27 mouse cellular contexts compared by ENCODE assay signal in the genomic region with DNA sequence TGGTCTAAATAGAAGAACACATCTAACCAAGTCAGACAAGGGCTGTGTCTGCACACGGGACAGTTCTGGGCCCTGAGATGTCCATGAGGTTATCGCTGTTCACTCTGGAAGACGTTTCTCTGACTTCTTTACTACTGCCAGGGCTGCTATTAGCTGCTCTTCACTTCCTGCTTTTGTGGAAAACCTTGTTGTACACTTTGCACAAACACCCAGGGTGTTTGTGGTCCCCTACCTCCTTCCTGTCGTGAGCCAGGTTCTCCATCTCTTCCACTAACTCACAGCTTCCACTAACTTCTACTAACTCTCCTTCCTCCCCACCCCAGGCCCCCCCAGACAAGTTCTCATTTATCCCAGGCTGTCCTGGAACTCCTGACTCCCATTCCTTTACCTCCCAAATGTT.
"Had no signal": no experiment of that assay in that cellular context is flagged by ENCODE, and none has a peak within 500 bp of the region (broad histone marks: within the 10 kb centered on the region; RNA-seq: fewer than 3 reads in every experiment).

No protein-coding gene starts in this region.

- H3K4me3 ChIP-seq: embryonic facial prominence, embryonic 10.5 days; embryonic facial prominence, embryonic 12.5 days; embryonic facial prominence, embryonic 13.5 days; embryonic facial prominence, embryonic 15.5 days; erythroblast, embryonic 14.5 days; forebrain, embryonic 10.5 days; forebrain, embryonic 12.5 days; forebrain, embryonic 13.5 days; gastrocnemius, adult 2 months; heart, adult 2 months had no signal

- H3K27me3 ChIP-seq: embryonic facial prominence, embryonic 12.5 days; embryonic facial prominence, embryonic 13.5 days; embryonic facial prominence, embryonic 15.5 days; forebrain, embryonic 12.5 days; forebrain, embryonic 13.5 days had no signal

- H3K4me1 ChIP-seq: embryonic facial prominence, embryonic 10.5 days; embryonic facial prominence, embryonic 12.5 days; embryonic facial prominence, embryonic 13.5 days; embryonic facial prominence, embryonic 15.5 days; forebrain, embryonic 10.5 days; forebrain, embryonic 12.5 days; forebrain, embryonic 13.5 days had no signal

- H3K4me2 ChIP-seq: embryonic facial prominence, embryonic 12.5 days; embryonic facial prominence, embryonic 13.5 days; embryonic facial prominence, embryonic 15.5 days; forebrain, embryonic 12.5 days; forebrain, embryonic 13.5 days had no signal

- H3K27ac ChIP-seq: embryonic facial prominence, embryonic 10.5 days; embryonic facial prominence, embryonic 12.5 days; embryonic facial prominence, embryonic 13.5 days; embryonic facial prominence, embryonic 15.5 days; forebrain, embryonic 10.5 days; forebrain, embryonic 12.5 days; forebrain, embryonic 13.5 days; gastrocnemius, adult 2 months; heart, adult 2 months had no signal

- H3K36me3 ChIP-seq: embryonic facial prominence, embryonic 10.5 days; embryonic facial prominence, embryonic 12.5 days; embryonic facial prominence, embryonic 13.5 days; embryonic facial prominence, embryonic 15.5 days; forebrain, embryonic 10.5 days; forebrain, embryonic 12.5 days had no signal

- H3K9ac ChIP-seq: embryonic facial prominence, embryonic 12.5 days; embryonic facial prominence, embryonic 13.5 days; embryonic facial prominence, embryonic 15.5 days; forebrain, embryonic 12.5 days; forebrain, embryonic 13.5 days; forebrain, postnatal 0 days had no signal

- DNase-seq: cerebellum, adult 8-10 months; cerebellum, adult 9-10 months; cerebellum, adult 9-11 months; cerebellum, postnatal 10 days; cerebellum, postnatal 14 days; cerebellum, postnatal 25 days; cerebellum, postnatal 36 days; embryo, embryonic 11 days; forebrain, postnatal 0 days; gastrocnemius, adult 2 months; gastrocnemius, postnatal 10 days; gastrocnemius, postnatal 14 days; gastrocnemius, postnatal 25 days; gastrocnemius, postnatal 36 days; heart, adult 11 months; heart, adult 18-20 months; heart, adult 2 months had no signal

- ATAC-seq: forebrain, embryonic 13.5 days; forebrain, embryonic 14.5 days; forebrain, embryonic 16.5 days; forebrain, postnatal 0 days had no signal

- H3K9me3 ChIP-seq: embryonic facial prominence, embryonic 10.5 days; embryonic facial prominence, embryonic 12.5 days; embryonic facial prominence, embryonic 13.5 days; embryonic facial prominence, embryonic 15.5 days; forebrain, embryonic 10.5 days; forebrain, embryonic 12.5 days; forebrain, embryonic 13.5 days had no signal
